Mouse (Mus musculus) hindbrain, embryonic 16.5 days (tissue): Measurements from ENCODE around the gene Ttc29. TPM values are rescaled to one million over a fixed set of nuclear protein-coding genes. Genes with fewer than 3 reads are reported as not detected.

Experiments used
- ATAC-seq: fragments of 200-750 bp; cut with Nextera tagmentation; 2 replicates; pipeline ENCODE4 v1.8.0; 2017; ENCODE audit warnings: moderate TSS enrichment, moderate library complexity
- H3K27ac ChIP-seq: fragments of 300-500 bp; sonication (generic); 2 replicates; pipeline ENCODE4 v1.5.1; 2014; ENCODE audit warnings: low read depth, mild to moderate bottlenecking, control low read depth, low read length, moderate library complexity
- H3K27me3 ChIP-seq: fragments of 300-500 bp; sonication (generic); replicated peaks from 2 replicates; pipeline ENCODE4 v1.6.1; 2014; ENCODE audit warnings: low read length; ENCODE audit not compliant: control insufficient read depth, insufficient read depth
- H3K36me3 ChIP-seq: fragments of 300-500 bp; sonication (generic); 2 replicates; pipeline ENCODE4 v1.6.1; 2014; ENCODE audit warnings: mild to moderate bottlenecking, low read length, moderate library complexity, mixed read lengths; ENCODE audit not compliant: control insufficient read depth, insufficient read depth
- H3K4me1 ChIP-seq: fragments of 300-500 bp; sonication (generic); 2 replicates; pipeline ENCODE4 v1.6.1; 2014; ENCODE audit warnings: low read depth, low read length; ENCODE audit not compliant: control insufficient read depth, insufficient read depth
- H3K4me2 ChIP-seq: fragments of 300-500 bp; sonication (generic); 2 replicates; pipeline ENCODE4 v1.6.1; 2014; ENCODE audit warnings: mild to moderate bottlenecking, low read length, control low read depth, moderate library complexity
- H3K4me3 ChIP-seq: fragments of 300-500 bp; sonication (generic); 2 replicates; pipeline ENCODE4 v1.5.1; 2014; ENCODE audit warnings: mild to moderate bottlenecking, low read length, control low read depth, moderate library complexity
- H3K9ac ChIP-seq: fragments of 300-500 bp; sonication (generic); 2 replicates; pipeline ENCODE4 v1.6.1; 2014; ENCODE audit warnings: low read depth, mild to moderate bottlenecking, control low read depth, low read length, moderate library complexity
- H3K9me3 ChIP-seq: fragments of 300-500 bp; sonication (generic); 2 replicates; pipeline ENCODE4 v1.6.1; 2014; ENCODE audit warnings: mild to moderate bottlenecking, low read length, moderate library complexity; ENCODE audit not compliant: control insufficient read depth
- WGBS: fragments of 180-500 bp; shearing (Covaris S2); extraction: QIAGEN DNeasy Blood & Tissue Kit; methylation state at CpG from one replicate; pipeline ENCODE4 v1.1.7; 2014; 5-methylcytosine and 5-hydroxymethylcytosine counted together
- polyA plus RNA-seq: library from polyadenylated mRNA; unstranded; fragments of >200 nt; fragmentation: Nextera tagmentation; extraction: Ambion mirVana; gene quantifications from 2 replicates; pipeline ENCODE4 v1.2.1, GENCODE M21; 2015

Ttc29 gene
- polyA plus RNA-seq = 0.79 and 1.2 TPM in 2 replicates

DNA sequence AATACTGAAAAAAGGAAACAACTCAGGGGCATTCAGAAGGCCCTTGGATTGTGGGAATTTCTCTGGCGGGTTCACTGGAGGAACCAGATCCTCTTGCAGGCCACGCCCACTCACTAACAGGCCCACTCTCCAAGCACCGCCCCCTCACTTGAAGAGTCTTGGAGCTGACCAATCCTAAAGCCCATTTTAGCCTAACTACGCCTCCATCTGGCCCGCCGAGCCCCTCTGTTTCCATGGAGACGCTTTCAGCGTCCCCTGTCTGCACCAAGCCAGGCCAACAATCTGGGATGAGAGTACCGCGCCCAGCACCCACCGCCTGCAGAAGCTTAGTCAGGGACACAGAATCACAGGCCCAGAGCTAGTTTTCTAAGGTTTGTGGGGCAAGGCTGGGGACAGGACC lies at the start of gene Ttc29:
Gene Ttc29, plus strand, starts transcription at position 224 of the 400 bp plus-strand sequence.
- Histone ChIP-seq H3K9me3 (no peaks in the 10 kb centered on the region), H3K27me3 (no peaks in the 10 kb centered on the region; the same call in 1 of the 2 replicates), H3K4me3 (no peak within 1 kb of the TSS), H3K27ac (no peak within 1 kb of the TSS), H3K9ac (no peak within 1 kb of the TSS), H3K4me1 (peaks cover 3% of the 10 kb centered on the region; the same call in 1 of the 2 replicates), H3K4me2 (peak within 1 kb of the TSS; percentile 41), H3K36me3 (no peaks in the 10 kb centered on the region)
- WGBS = 3% methylated on average over 11 of the region's 11 CpGs
- ATAC-seq = peak; percentile 95

DNA sequence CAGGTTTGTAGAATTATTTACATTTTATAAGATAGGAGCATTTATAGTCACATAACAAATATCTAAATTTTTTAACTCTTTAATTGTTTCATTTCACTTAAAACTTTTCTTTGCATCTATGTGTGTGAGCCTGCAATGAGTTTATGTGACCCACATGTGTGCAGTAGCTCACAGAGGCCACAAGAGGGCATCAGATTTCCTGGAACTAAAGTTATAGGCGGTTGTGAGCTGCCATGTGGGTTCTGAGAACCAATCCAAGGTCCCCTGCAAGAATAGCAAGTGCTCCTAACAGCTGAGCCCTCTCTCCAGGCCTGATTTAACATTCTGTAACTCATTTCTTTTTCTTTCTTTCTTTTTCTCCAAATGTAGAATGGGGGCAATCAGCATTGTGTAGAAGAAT lies 41.7 kb upstream of the Ttc29 start:
- Histone ChIP-seq H3K4me3 (no peak overlapping the region), H3K36me3 (no peaks in the 10 kb centered on the region), H3K9ac (no peak overlapping the region), H3K9me3 (peaks cover 3% of the 10 kb centered on the region), H3K27ac (no peak overlapping the region), H3K4me1 (no peaks in the 10 kb centered on the region), H3K27me3 (no peaks in the 10 kb centered on the region), H3K4me2 (no peak overlapping the region)
- WGBS = 100% methylated on average over 1 of the region's 1 CpGs
- no peak for ATAC-seq

- WGBS = 56% methylated on average over 7 of the region's 7 CpGs
- Histone ChIP-seq H3K27ac (no peak overlapping the region), H3K4me3 (no peak overlapping the region), H3K36me3 (no peaks in the 10 kb centered on the region), H3K9ac (no peak overlapping the region), H3K4me1 (no peaks in the 10 kb centered on the region), H3K9me3 (no peaks in the 10 kb centered on the region), H3K27me3 (no peaks in the 10 kb centered on the region), H3K4me2 (no peak overlapping the region)
- 0 out of 2 replicates have a peak, but pooled peaks have one; percentile 30 for ATAC-seq
Measured at GRCm38 (mm10) chr8:78182654-78183053, 30.4 kb upstream of the Ttc29 start.

GRCm38 (mm10) chr8:78183414-78183813 lies 29.7 kb upstream of the Ttc29 start:
- no peaks in the 10 kb centered on the region for H3K36me3 ChIP-seq
- H3K9me3 ChIP-seq = no peaks in the 10 kb centered on the region
- H3K4me3 ChIP-seq = no peak overlapping the region
- H3K4me2 ChIP-seq = no peak overlapping the region
- H3K4me1 ChIP-seq = no peaks in the 10 kb centered on the region
- H3K27ac ChIP-seq = no peak overlapping the region
- no peak overlapping the region for H3K9ac ChIP-seq
- WGBS = 78% methylated on average over 6 of the region's 6 CpGs
- no peaks in the 10 kb centered on the region for H3K27me3 ChIP-seq
- no peak for ATAC-seq

GRCm38 (mm10) chr8:78187087-78187486 lies 26.0 kb upstream of the Ttc29 start:
- Histone ChIP-seq H3K4me1 (no peaks in the 10 kb centered on the region), H3K27ac (no peak overlapping the region), H3K27me3 (no peaks in the 10 kb centered on the region), H3K9ac (no peak overlapping the region), H3K4me2 (no peak overlapping the region), H3K4me3 (no peak overlapping the region), H3K36me3 (no peaks in the 10 kb centered on the region), H3K9me3 (no peaks in the 10 kb centered on the region)
- no peak for ATAC-seq

GRCm38 (mm10) chr8:78204229-78204628 lies 8.9 kb upstream of the Ttc29 start:
- no peak overlapping the region for H3K27ac ChIP-seq
- H3K27me3 ChIP-seq = no peaks in the 10 kb centered on the region
- ATAC-seq = no peak
- H3K4me3 ChIP-seq = no peak overlapping the region
- H3K36me3 ChIP-seq = no peaks in the 10 kb centered on the region
- no peaks in the 10 kb centered on the region for H3K4me1 ChIP-seq
- 33% methylated on average over 5 of the region's 5 CpGs for WGBS
- no peak overlapping the region for H3K9ac ChIP-seq
- no peaks in the 10 kb centered on the region for H3K9me3 ChIP-seq
- H3K4me2 ChIP-seq = no peak overlapping the region

DNA sequence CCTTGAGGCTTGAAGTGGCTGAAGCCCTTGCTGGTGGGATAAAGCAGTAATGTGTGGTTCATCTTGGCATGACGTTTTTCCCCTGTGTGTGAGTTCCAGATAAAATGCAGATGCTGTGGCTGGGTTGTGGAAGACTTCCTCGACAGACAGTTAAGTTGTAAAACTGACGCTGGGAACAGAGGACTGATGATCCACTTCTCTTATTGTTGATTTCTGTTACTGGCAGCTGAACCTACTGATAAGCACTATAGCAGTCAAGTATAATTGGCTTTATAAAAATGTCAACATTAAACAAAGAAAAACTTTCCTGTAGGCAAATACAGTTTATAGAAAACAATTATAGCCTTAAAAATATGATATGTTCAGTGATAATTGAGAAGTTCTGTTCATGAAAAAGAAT lies 2.7 kb upstream of the Ttc29 start:
- WGBS = 79% methylated on average over 3 of the region's 3 CpGs
- Histone ChIP-seq H3K4me3 (no peak overlapping the region), H3K4me2 (no peak overlapping the region), H3K9ac (no peak overlapping the region), H3K27ac (no peak overlapping the region), H3K27me3 (no peaks in the 10 kb centered on the region), H3K36me3 (no peaks in the 10 kb centered on the region), H3K9me3 (no peaks in the 10 kb centered on the region), H3K4me1 (peaks cover 3% of the 10 kb centered on the region; the same call in 1 of the 2 replicates)
- ATAC-seq = no peak

GRCm38 (mm10) chr8:78214645-78215044 lies 1.5 kb downstream of the Ttc29 start:
- Histone ChIP-seq H3K4me1 (peaks cover 3% of the 10 kb centered on the region; the same call in 1 of the 2 replicates), H3K27me3 (no peaks in the 10 kb centered on the region; the same call in 1 of the 2 replicates), H3K36me3 (no peaks in the 10 kb centered on the region), H3K4me3 (no peak overlapping the region), H3K4me2 (no peak overlapping the region), H3K27ac (no peak overlapping the region), H3K9me3 (no peaks in the 10 kb centered on the region), H3K9ac (no peak overlapping the region)
- WGBS = 20% methylated on average over 3 of the region's 3 CpGs
- ATAC-seq = peak; percentile 75

- Histone ChIP-seq H3K4me1 (no peaks in the 10 kb centered on the region), H3K9ac (no peak overlapping the region), H3K27ac (no peak overlapping the region), H3K4me3 (no peak overlapping the region), H3K36me3 (no peaks in the 10 kb centered on the region), H3K4me2 (no peak overlapping the region), H3K27me3 (no peaks in the 10 kb centered on the region), H3K9me3 (no peaks in the 10 kb centered on the region)
- ATAC-seq = no peak
- WGBS = 87% methylated on average over 4 of the region's 4 CpGs
Measured at GRCm38 (mm10) chr8:78226087-78226486, 13.0 kb downstream of the Ttc29 start.

GRCm38 (mm10) chr8:78230721-78231120 lies 17.6 kb downstream of the Ttc29 start:
- H3K36me3 ChIP-seq = no peaks in the 10 kb centered on the region
- H3K9me3 ChIP-seq = no peaks in the 10 kb centered on the region
- no peak overlapping the region for H3K9ac ChIP-seq
- H3K27ac ChIP-seq = no peak overlapping the region
- H3K4me1 ChIP-seq = no peaks in the 10 kb centered on the region; the same call in 1 of the 2 replicates
- 48% methylated on average over 2 of the region's 2 CpGs for WGBS
- H3K27me3 ChIP-seq = no peaks in the 10 kb centered on the region
- ATAC-seq = no peak
- H3K4me2 ChIP-seq = no peak overlapping the region
- H3K4me3 ChIP-seq = no peak overlapping the region
